Mouse (Mus musculus) left cerebral cortex, adult 2 months (tissue): Measurements from ENCODE around the gene Ropn1l. TPM values are rescaled to one million over a fixed set of nuclear protein-coding genes. Genes with fewer than 3 reads are reported as not detected.

Experiments used
- DNase-seq, 2 experiments: peaks; one replicate each; pipeline ENCODE4 v3.0.0; 2021 to 2022; ENCODE audit warnings: low spot score in 2 of 2, mixed read lengths in 1 of 2; ENCODE audit errors: extremely low spot score in 1 of 2
- H3K27ac ChIP-seq: fragments of 200-600 bp; 2 replicates; pipeline ENCODE4 v1.8.1; 2022
- H3K4me3 ChIP-seq: fragments of 200-600 bp; 2 replicates; pipeline ENCODE4 v1.8.1; 2022
- CTCF ChIP-seq: fragments of 200-600 bp; IDR thresholded peaks from 2 replicates; pipeline ENCODE4 v1.8.1; 2022; ENCODE audit warnings: antibody characterized with exemption, mild to moderate bottlenecking, moderate library complexity
- intact Hi-C: fragments of 180-260 bp; cut with DNase I; formaldehyde crosslinking; loops from one replicate; pipeline ENCODE4 v1.15.1; 2025
- total RNA-seq, 2 experiments: library from RNA; stranded (reverse); gene quantifications; 2 replicates each; pipeline ENCODE4 v1.2.3; 2021

Ropn1l gene
- total RNA-seq, 2 experiments from 2014 or later = 0.75 to 1.0 TPM

DNA sequence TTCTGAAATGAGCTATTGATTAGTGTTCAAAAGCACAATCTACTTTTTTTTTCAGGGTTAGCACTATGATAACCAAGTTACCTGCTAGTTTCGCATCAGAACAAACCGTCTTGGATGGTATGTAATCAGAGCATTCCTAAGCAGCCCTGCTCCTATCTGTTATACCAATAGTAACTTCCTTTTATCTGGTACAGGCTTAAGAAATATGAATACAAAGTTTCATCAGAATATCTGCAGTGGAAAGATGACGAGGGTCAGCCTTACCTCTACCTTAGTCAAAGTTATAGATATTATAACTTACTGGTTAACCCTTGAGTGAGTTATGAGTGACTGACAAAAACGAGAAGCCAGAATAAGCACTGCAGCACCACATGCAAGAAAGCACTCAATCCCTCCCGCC, 12.8 kb upstream of the Ropn1l start:
- intact Hi-C loops = no loop called here

GRCm38 (mm10) chr15:31465806-31466205, 12.3 kb upstream of the Ropn1l start:
- DNase-seq = no peak
- intact Hi-C loops = no loop called here
- H3K27ac ChIP-seq = no peak overlapping the region

More for the DNA sequence above, 12.8 kb upstream of the Ropn1l start:
- no peak overlapping the region for H3K4me3 ChIP-seq
- DNase-seq = no peak
- no peak overlapping the region for H3K27ac ChIP-seq
- no peak for TF ChIP-seq CTCF

DNA sequence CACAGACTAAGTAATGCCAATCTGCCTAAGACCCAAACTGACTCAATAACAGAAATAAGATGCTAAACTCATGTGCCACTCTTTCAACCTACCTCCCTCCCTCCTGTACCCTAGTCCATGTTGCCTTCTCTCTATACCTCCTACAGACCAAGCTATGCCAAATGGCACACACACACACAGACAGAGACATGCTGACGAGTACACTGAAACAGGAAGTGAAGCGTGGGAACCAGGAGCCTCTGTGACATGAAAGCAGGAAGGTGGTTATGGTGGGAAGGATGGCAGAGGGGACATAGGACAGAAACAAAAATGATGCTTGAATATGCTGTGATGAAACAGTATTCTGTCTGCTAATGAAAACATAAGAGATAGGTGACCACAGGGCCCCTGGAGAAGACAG, 7.0 kb upstream of the Ropn1l start:
- TF ChIP-seq CTCF = no peak
- Histone ChIP-seq H3K4me3 (no peak overlapping the region), H3K27ac (no peak overlapping the region)
- intact Hi-C loops = no loop called here
- DNase-seq = no peak

More at GRCm38 (mm10) chr15:31465806-31466205, 12.3 kb upstream of the Ropn1l start:
- H3K4me3 ChIP-seq = no peak overlapping the region
- TF ChIP-seq CTCF = no peak

GRCm38 (mm10) chr15:31458081-31458480, 4.5 kb upstream of the Ropn1l start:
- no peak overlapping the region for H3K27ac ChIP-seq
- TF ChIP-seq CTCF = no peak
- H3K4me3 ChIP-seq = no peak overlapping the region
- DNase-seq = no peak
- intact Hi-C loops = no loop called here

- intact Hi-C loops = no loop called here
- no peak for DNase-seq
- TF ChIP-seq CTCF = no peak
- Histone ChIP-seq H3K27ac (no peak overlapping the region), H3K4me3 (no peak overlapping the region)
Observed at GRCm38 (mm10) chr15:31456381-31456780, 2.8 kb upstream of the Ropn1l start.

- intact Hi-C loops = loop anchor here (5.0 kb wide), 1 partner anchor 132 kb away; no protein-coding TSS in a partner anchor
- no peak for DNase-seq
- Histone ChIP-seq H3K27ac (no peak overlapping the region), H3K4me3 (no peak overlapping the region)
- TF ChIP-seq CTCF = no peak
Observed at GRCm38 (mm10) chr15:31454861-31455295, 1.3 kb upstream of the Ropn1l start.

DNA sequence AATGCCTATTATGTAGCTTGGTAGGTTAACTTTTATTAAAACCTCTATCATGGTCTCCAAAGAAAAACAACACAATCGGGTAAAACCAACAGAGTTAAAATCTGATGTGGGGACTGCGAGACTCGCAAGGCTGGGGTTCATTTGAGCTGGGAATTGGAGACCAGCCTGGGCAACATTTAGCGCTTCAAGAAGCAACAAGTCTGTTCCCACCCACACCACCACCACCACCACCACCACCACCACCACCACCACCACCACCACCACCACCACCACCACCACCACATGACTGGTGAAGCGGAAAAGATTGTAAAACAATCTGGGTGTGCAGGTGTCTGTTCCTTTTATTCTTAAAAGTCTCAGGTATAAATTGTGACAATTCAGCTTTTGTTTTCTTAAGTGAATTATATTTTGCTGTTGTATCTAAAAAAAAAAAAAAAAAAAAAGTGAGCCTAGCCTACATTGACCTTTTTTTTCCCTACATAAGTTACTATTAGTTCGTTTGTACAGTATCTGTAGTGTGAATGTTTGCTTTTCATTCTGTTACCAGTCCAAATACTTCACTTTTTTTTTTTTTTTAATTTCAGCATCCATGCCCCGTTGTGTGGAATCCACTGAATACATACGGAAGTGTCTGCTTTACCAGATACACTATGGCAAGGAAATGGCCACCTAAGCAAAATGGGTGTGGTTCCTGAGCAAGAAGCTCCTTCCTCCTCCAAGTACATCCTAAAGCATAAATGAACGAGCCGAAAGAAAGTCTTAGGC, 741 bp upstream of the Ropn1l start:
- no peak for DNase-seq
- intact Hi-C loops = loop anchor here (5.0 kb wide), 1 partner anchor 133 kb away; no protein-coding TSS in a partner anchor
- peak overlapping the region; percentile 92 for H3K27ac ChIP-seq
- TF ChIP-seq CTCF = no peak
- peak overlapping the region; percentile 60 for H3K4me3 ChIP-seq

DNA sequence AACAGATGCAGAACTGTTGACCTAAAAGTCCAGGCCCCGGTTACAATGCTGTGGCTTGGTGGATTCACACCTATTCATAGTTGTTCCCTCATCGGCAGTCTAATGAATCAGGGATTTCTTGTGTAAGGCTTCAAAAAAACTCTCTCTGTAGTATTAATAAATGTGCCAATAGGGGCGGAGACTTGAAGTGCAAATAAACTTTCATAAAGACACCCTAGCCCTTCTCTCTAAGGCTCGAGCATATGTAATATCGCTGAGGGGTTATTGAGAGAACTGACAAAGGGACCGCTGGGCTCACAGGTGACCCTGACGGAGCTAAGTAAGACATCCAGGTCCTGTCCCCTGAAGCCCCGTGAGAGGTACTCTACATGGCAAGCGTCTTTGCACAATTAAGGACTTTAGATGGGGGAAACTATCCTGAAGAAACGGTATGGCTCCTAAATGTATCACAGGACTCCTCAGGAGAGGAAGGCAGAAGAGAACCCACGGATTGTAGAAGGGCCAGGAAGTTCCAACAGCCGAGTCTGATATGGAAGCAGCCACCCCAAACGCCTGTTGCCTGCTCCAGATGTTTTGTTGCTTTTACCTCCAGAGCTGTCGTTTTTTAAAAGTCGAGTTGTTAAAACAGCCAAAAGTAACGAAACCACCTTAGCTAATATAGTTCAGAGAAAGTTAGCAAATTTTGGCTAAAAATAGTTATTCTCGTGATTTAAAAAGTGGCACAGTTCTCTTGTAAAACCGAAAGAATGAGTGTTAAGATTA, 1.0 kb downstream of the Ropn1l start:
- no peak overlapping the region; the same call in 1 of the 2 replicates for H3K27ac ChIP-seq
- peak overlapping the region; percentile 60 for H3K4me3 ChIP-seq
- intact Hi-C loops = loop anchor here (5.0 kb wide), 1 partner anchor 135 kb away; no protein-coding TSS in a partner anchor
- TF ChIP-seq CTCF = no peak
- no peak for DNase-seq

GRCm38 (mm10) chr15:31449772-31450171, 3.8 kb downstream of the Ropn1l start:
- Histone ChIP-seq H3K4me3 (no peak overlapping the region), H3K27ac (no peak overlapping the region)
- no peak for TF ChIP-seq CTCF
- intact Hi-C loops = loop anchor here (5.0 kb wide), 2 partner anchors 82 to 138 kb away; partner anchors contain the start of gene Ankrd33b
- DNase-seq = no peak

DNA sequence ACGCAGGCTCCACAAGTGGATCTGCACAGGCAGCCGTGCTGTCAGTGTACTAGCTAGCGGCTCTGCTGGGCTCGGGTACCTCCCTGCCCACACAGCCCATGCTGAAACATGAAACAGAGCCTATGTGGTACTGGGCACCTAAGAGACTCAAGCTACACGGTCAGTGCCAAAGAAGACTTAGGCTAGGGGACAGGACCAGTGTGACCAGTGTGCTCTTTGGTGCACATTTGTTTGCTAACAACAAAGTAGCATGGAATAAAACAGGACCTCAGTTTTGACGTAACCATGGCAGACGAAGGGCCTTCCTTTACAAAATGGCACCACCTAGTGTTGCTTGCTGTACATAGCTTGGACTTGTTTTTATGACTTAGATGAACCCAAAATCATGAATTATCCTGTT, 6.4 kb downstream of the Ropn1l start:
- peak overlapping the region; percentile 17; the same call in 1 of the 2 replicates for H3K4me3 ChIP-seq

DNA sequence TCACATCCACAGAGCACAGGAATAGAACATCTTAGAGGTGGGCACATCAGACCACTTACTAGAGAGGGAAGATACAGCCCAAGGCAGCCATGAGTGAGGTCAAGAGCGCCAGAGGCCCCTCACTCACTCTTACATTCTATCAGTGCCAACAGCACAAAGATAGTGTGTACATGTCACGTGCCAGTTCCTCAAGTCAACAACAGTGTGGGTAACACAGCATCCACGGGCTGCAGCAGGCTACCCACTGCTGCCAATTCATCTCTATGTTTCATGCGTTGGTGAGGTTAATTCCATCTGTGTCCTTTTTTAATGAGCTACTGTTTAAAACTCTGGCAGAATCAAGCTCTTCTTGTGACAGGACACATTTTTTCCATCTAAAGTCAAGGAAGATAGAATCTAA, 10.8 kb downstream of the Ropn1l start:
- no peak overlapping the region for H3K27ac ChIP-seq
- no peak for DNase-seq
- intact Hi-C loops = no loop called here
- no peak overlapping the region for H3K4me3 ChIP-seq
- TF ChIP-seq CTCF = no peak

More for the DNA sequence above, 6.4 kb downstream of the Ropn1l start:
- intact Hi-C loops = loop anchor here (1.0 to 5.0 kb wide), 2 partner anchors 80 to 132 kb away; partner anchors contain the start of gene Ankrd33b
- DNase-seq = peak; percentile 51 to 52
- no peak overlapping the region for H3K27ac ChIP-seq
- TF ChIP-seq CTCF = peak; percentile 91

DNA sequence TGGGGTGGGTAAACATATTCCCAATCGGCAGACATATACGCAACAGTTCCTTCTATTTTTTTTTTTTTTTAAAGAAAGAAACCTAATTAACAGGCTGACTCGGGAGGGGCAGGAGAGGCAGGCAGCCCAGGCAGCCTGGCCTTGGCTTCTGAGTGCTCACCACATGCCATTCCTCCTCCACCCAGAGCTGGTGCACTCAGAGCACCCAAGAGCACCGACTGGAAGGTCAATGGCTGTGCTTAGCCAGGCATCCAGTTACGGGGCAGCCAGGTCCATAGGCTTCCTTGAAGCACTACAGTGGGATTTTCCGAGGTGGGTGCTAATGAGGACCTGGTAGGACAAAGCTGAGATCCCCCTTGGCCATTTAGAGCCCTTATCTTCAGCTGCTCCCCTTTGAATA, 11.5 kb downstream of the Ropn1l start:
- intact Hi-C loops = no loop called here
- no peak overlapping the region for H3K4me3 ChIP-seq
- TF ChIP-seq CTCF = no peak

More for the DNA sequence above, 11.5 kb downstream of the Ropn1l start:
- H3K27ac ChIP-seq = no peak overlapping the region
- no peak for DNase-seq
